Mouse (Mus musculus) intestine, postnatal 0 days (tissue): ENCODE measurements around the gene Galnt6. TPM values are rescaled to one million over a fixed set of nuclear protein-coding genes. Genes with fewer than 3 reads are reported as not detected.

Source experiments
- ATAC-seq: fragments of 200-750 bp; cut with Nextera tagmentation; 2 replicates; pipeline ENCODE4 v1.8.0; 2017; ENCODE audit warnings: mild to moderate bottlenecking, moderate TSS enrichment, moderate library complexity
- H3K27ac ChIP-seq: fragments of 300-500 bp; sonication (generic); 2 replicates; pipeline ENCODE4 v1.5.1; 2014; ENCODE audit warnings: mild to moderate bottlenecking, low read depth, low read length, moderate library complexity
- H3K27me3 ChIP-seq: fragments of 300-500 bp; sonication (generic); replicated peaks from 2 replicates; pipeline ENCODE4 v1.6.1; 2014; ENCODE audit warnings: low read length, mixed read lengths; ENCODE audit not compliant: control insufficient read depth, insufficient read depth
- H3K36me3 ChIP-seq: fragments of 300-500 bp; sonication (generic); 2 replicates; pipeline ENCODE4 v1.6.1; 2014; ENCODE audit warnings: mild to moderate bottlenecking, moderate library complexity; ENCODE audit not compliant: control insufficient read depth, insufficient read depth
- H3K4me1 ChIP-seq: fragments of 300-500 bp; sonication (generic); replicated peaks from 2 replicates; pipeline ENCODE4 v1.6.1; 2014; ENCODE audit warnings: antibody characterized with exemption, low read length, mixed read lengths; ENCODE audit not compliant: control insufficient read depth, insufficient read depth
- H3K4me2 ChIP-seq: fragments of 300-500 bp; sonication (generic); replicated peaks from 2 replicates; pipeline ENCODE4 v1.6.1; 2014; ENCODE audit warnings: low read depth, mild to moderate bottlenecking, moderate library complexity
- H3K4me3 ChIP-seq: fragments of 300-500 bp; sonication (generic); 2 replicates; pipeline ENCODE4 v1.5.1; 2014; ENCODE audit warnings: low read depth, low read length
- H3K9ac ChIP-seq: fragments of 300-500 bp; sonication (generic); 2 replicates; pipeline ENCODE4 v1.6.1; 2014; ENCODE audit warnings: mild to moderate bottlenecking, low read depth, low read length
- H3K9me3 ChIP-seq: fragments of 300-500 bp; sonication (generic); 2 replicates; pipeline ENCODE4 v1.6.1; 2016; ENCODE audit warnings: mixed run types; ENCODE audit not compliant: control insufficient read depth
- CTCF ChIP-seq: sonication (generic); IDR thresholded peaks from 2 replicates; pipeline ENCODE4 v1.5.1; 2016; ENCODE audit warnings: low read depth, mild to moderate bottlenecking, control low read depth, antibody characterized with exemption, moderate library complexity
- WGBS: fragments of 180-500 bp; shearing (Covaris S2); extraction: QIAGEN DNeasy Blood & Tissue Kit; methylation state at CpG from one replicate; pipeline ENCODE4 v1.1.7; 2014; 5-methylcytosine and 5-hydroxymethylcytosine counted together
- polyA plus RNA-seq: library from polyadenylated mRNA; unstranded; fragments of >200 nt; fragmentation: Nextera tagmentation; extraction: Ambion mirVana; gene quantifications from 2 replicates; pipeline ENCODE4 v1.2.1, GENCODE M21; 2015

The Galnt6 gene
- polyA plus RNA-seq, 1 experiment from 2014 or later, result 72.5 TPM

DNA sequence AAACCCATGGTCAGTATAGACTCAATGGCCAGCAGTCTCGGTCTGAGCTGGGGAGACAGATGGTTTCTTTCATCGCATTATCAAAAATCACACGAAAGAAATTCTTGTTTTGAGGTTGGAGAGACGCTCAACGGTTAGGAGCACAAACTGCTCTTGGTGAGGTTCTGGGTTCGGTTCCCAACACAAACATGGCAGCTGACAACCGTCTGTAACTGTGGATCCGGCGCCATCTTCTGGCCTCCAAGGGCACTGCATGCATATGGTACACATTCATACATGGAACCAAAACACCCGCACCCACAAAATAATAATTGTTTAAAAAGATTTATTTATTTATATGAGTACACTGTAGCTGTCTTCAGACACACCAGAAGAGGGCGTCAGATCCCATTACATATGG lies 10.6 kb downstream of the Galnt6 start:
- no peak for ATAC-seq
- Histone ChIP-seq H3K27ac (no peak overlapping the region), H3K36me3 (peaks cover 41% of the 10 kb centered on the region; the same call in 1 of the 2 replicates), H3K4me3 (no peak overlapping the region), H3K4me1 (peaks cover 3% of the 10 kb centered on the region; the same call in 1 of the 2 replicates), H3K4me2 (no peak overlapping the region), H3K9ac (no peak overlapping the region), H3K9me3 (no peaks in the 10 kb centered on the region), H3K27me3 (no peaks in the 10 kb centered on the region)
- TF ChIP-seq CTCF, result peak; percentile 57
- 82% methylated on average over 11 of the region's 11 CpGs for WGBS

DNA sequence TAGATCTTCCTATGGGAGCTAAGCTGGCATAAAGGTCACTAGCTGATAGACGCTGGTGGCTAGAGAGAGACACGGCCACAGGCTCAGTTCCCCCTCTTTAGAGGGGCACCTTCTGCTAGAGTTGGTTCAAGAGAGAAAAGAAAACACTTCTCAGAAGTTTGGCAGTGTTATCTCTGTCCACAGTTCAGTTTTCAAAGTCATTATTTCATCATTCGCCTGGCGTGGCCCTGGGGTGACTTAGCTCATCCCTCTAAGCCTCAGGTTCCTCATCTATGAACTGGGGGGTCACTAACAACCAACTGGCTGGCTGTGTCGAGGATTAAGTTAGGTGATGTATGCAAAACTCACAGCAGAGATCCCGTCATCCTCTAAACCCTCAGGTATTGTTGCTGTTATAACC lies 11.2 kb downstream of the Galnt6 start:
- 83% methylated on average over 6 of the region's 6 CpGs for WGBS
- H3K36me3 ChIP-seq, result peaks cover 48% of the 10 kb centered on the region; the same call in 1 of the 2 replicates
- no peak overlapping the region for H3K27ac ChIP-seq
- 0 out of 2 replicates have a peak, but pooled peaks cover 3% of the 10 kb centered on the region for H3K4me1 ChIP-seq
- H3K4me2 ChIP-seq, result no peak overlapping the region
- ATAC-seq, result no peak
- no peak overlapping the region for H3K4me3 ChIP-seq
- H3K9ac ChIP-seq, result no peak overlapping the region
- H3K27me3 ChIP-seq, result no peaks in the 10 kb centered on the region
- no peaks in the 10 kb centered on the region for H3K9me3 ChIP-seq
- TF ChIP-seq CTCF, result no peak

DNA sequence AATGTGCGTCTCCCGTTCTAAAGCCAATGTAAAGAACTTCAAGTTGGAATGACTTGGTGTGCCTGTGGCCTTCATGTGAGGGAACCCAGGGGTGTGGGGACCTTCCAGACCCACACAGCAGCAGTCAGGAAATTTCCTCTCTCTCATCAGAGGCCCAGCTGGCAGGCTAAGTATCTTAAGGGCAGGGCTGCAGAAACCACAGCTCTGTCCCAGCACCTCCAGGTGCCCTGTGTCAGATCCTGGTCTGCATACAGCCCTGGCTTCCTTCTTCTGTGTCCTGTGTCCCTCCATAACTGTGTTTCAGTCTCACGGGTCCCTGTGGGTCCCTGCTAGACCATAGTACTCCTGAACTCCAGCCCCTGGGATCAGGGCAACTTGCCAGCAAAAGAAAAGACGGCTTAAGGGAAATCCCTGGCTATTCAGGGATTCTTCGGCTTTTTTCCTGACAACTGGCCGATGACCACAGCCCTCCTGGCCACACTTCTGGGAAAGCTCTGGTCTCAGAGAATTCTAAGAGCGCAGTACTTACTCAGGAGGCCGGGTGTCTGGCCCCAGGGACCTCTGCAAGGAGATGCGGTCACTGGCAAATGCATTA lies 13.7 kb downstream of the Galnt6 start:
- no peak overlapping the region for H3K27ac ChIP-seq
- no peak overlapping the region for H3K9ac ChIP-seq
- H3K36me3 ChIP-seq, result peaks cover 60% of the 10 kb centered on the region; the same call in 1 of the 2 replicates
- H3K4me1 ChIP-seq, result no peaks in the 10 kb centered on the region
- no peak overlapping the region for H3K4me3 ChIP-seq
- no peak for ATAC-seq
- no peaks in the 10 kb centered on the region for H3K9me3 ChIP-seq
- no peak for TF ChIP-seq CTCF
- no peaks in the 10 kb centered on the region for H3K27me3 ChIP-seq
- H3K4me2 ChIP-seq, result no peak overlapping the region
- WGBS, result 73% methylated on average over 9 of the region's 9 CpGs

DNA sequence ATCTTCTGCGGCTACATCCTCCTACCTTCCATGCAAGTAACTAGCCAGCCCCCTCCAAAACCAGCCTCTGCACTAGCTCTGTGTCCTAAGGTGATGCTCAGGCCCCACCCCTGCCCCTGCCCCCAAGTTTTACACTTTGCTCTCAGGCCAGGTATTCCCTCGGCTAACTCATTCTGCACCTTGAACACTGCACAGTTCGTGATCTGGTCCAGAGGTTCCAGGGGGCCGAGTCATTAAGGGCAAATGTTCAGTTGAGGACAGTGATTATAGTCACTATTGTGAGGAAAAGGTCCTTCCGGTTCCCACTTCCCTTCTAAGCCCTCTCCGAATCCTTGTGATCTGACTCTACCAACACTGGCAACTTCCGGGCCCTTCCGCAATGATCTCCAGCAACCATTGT lies 14.7 kb downstream of the Galnt6 start:
- Histone ChIP-seq H3K27me3 (no peaks in the 10 kb centered on the region), H3K4me3 (no peak overlapping the region), H3K36me3 (peaks cover 55% of the 10 kb centered on the region; the same call in 1 of the 2 replicates), H3K27ac (no peak overlapping the region), H3K4me1 (no peaks in the 10 kb centered on the region), H3K4me2 (no peak overlapping the region), H3K9ac (no peak overlapping the region), H3K9me3 (no peaks in the 10 kb centered on the region)
- no peak for TF ChIP-seq CTCF
- WGBS, result 84% methylated on average over 8 of the region's 8 CpGs
- ATAC-seq, result no peak

DNA sequence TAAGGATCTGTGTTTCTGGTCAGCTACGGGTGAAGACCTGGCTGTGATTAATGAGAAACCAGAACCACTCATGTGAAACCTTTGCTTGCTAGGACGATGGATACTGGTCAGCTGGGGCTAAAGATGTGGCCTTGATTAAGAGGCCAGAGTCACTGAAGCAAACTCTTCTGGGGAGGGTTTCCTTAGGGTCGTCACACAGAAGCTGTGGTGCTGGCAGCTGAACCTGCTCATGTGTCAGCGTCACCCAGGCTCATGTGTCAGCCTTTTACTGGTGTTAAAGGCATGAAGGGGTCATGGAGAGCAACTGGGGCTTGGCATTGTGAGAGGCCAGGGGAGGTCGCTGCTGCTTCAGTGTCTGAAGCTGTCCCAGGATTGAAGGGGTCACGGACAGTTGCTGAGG lies 18.3 kb downstream of the Galnt6 start:
- 75% methylated on average over 6 of the region's 6 CpGs for WGBS

DNA sequence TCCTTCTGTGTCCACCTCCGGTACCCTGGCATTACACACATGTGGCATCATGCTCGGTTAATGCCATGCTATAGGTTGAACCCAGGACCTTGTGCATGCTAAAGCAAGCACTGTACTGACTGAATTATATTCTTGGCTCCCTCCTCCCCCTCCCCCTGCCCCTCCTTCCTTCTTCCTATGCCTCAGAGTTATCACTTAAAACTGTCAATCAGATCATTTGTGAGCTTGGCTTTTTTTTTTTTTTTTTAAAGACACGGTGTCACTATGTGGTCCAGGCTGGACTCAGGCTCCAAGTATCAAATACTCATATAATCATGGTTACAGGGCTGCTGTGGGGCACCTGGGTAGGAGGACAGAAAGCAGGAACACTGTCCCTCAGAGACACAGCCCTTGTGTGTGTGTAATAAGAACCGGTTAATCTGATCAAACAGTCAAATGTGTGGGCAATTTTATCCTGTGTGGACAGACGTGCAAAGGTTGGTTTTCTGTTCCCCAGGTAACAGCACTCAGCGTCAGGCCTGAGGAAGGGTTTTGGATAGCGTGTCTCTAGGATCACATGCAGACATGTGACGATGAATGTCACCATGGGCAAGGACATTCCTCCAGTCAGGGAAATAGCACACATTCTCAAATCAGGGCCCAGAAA lies 20.6 kb downstream of the Galnt6 start:
- H3K27me3 ChIP-seq, result no peaks in the 10 kb centered on the region
- H3K4me2 ChIP-seq, result no peak overlapping the region
- WGBS, result 43% methylated on average over 8 of the region's 8 CpGs
- TF ChIP-seq CTCF, result no peak
- peaks cover 19% of the 10 kb centered on the region; the same call in 1 of the 2 replicates for H3K36me3 ChIP-seq
- H3K4me1 ChIP-seq, result no peaks in the 10 kb centered on the region
- no peak overlapping the region for H3K27ac ChIP-seq
- peak; percentile 68 for ATAC-seq
- H3K9me3 ChIP-seq, result no peaks in the 10 kb centered on the region
- H3K9ac ChIP-seq, result no peak overlapping the region
- H3K4me3 ChIP-seq, result no peak overlapping the region

More for the DNA sequence above, 18.3 kb downstream of the Galnt6 start:
- Histone ChIP-seq H3K9ac (no peak overlapping the region), H3K4me2 (no peak overlapping the region), H3K9me3 (no peaks in the 10 kb centered on the region), H3K4me3 (no peak overlapping the region), H3K36me3 (peaks cover 39% of the 10 kb centered on the region; the same call in 1 of the 2 replicates), H3K4me1 (no peaks in the 10 kb centered on the region), H3K27ac (no peak overlapping the region), H3K27me3 (no peaks in the 10 kb centered on the region)
- TF ChIP-seq CTCF, result no peak
- no peak for ATAC-seq
